Mouse (Mus musculus) cerebellum, adult 8-10 months (tissue): ENCODE measurements around the gene Polr3g.
"Not testable (repeated sequence)": the region's sequence is repeated elsewhere in the genome, so short reads cannot be mapped to it uniquely, and the experiment has no call there.

Experiments
- DNase-seq: peaks from one replicate; pipeline ENCODE4 v3.0.0; 2022

The Polr3g gene

GRCm38 (mm10) chr13:81628631-81629190 is 82.1 kb downstream of the Polr3g start:
- DNase-seq = no peak

- DNase-seq = not testable (repeated sequence)
These were observed 83.0 kb downstream of the Polr3g start for GRCm38 (mm10) chr13:81627861-81628260.
